Mouse (Mus musculus) urinary bladder, postnatal 14 days (tissue): ENCODE data around the gene Asna1.

ENCODE experiments used
- DNase-seq: peaks from one replicate; pipeline ENCODE4 v3.0.0; 2021; ENCODE audit warnings: low spot score

Asna1 gene

DNA sequence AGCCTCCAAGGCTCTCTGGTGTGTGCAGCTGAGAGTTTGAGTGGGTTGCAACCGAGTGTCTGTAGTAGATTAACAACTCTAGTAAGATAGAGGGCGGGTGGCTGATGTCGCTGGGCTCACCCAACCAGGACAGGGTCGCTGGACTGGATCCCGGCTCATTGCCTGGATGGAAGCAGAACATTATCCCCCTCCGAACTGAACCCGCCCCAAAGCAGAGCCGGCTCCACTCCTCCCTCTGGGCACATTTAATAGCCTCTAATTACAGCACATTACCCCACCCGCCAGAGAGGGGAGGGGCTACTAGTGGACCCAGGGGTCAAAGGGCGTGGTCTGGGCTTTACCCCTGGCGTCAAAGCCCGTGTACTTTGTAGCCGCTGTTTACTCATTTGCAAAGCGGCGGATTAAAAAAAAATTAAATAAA lies 35.8 kb downstream of the Asna1 start:
- peak; percentile 75 for DNase-seq

DNA sequence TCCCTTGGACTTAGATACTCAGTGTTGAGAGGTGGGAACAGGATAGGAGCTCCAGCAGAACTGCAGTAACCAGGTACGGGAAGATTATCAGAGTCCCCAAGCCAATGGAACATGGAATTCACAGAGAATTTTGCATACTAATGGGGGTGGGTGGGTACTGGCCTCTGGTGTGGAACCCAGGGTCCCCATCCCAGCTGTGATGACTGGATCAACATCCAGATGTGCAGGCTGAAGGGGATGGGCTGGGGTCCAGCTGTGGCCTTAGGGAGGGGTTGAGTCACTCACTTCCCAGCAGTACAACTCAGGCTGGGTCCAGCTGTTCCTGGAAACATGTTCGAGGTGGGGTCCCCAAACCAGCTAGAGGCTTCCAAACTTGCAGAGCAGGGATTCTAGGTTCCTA lies 37.2 kb downstream of the Asna1 start:
- no peak for DNase-seq

DNA sequence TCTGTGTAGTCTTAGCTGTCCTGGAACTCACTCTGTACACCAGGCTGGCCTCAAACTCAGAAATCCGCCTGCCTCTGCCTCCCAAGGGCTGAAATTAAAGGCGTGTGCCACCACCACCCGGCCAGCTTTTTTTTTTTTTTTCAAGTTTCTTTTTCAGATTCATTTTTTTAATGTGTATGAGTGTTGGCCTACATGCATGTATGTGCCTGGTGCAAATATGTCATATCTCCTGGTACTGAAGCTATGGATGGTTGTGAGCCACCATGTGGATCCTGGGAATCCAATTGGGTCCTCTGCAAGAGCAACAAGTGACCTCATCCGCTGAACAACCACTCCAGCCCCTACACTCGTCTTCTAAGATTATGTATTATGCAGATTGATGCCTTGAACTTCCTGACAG lies 37.7 kb downstream of the Asna1 start:
- DNase-seq: no peak

DNA sequence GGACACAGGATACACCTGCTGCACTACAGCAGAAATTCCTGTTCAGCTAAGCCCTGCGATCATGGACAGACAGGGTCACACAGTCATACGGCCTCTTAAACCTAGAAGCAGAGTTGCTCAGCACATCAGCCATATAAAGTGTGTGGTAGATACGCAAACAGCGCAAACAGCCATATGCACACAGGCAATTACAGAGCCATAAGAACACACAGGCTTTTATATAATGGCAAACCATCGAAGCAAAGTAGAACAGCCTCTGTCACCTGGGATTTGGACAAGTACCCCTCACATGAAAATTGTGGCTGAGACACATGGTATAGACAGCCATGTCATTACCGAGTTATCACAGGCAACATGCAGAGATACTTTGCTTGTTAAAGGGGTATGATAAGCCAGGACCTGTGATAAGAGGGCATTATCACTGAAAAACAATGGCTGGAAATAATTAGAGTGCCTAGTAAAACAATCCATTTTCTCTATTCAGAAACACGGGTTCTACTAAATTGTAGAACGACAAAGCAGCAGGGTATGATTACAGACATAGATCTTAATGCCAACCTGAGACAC lies 38.6 kb downstream of the Asna1 start:
- DNase-seq: no peak

DNA sequence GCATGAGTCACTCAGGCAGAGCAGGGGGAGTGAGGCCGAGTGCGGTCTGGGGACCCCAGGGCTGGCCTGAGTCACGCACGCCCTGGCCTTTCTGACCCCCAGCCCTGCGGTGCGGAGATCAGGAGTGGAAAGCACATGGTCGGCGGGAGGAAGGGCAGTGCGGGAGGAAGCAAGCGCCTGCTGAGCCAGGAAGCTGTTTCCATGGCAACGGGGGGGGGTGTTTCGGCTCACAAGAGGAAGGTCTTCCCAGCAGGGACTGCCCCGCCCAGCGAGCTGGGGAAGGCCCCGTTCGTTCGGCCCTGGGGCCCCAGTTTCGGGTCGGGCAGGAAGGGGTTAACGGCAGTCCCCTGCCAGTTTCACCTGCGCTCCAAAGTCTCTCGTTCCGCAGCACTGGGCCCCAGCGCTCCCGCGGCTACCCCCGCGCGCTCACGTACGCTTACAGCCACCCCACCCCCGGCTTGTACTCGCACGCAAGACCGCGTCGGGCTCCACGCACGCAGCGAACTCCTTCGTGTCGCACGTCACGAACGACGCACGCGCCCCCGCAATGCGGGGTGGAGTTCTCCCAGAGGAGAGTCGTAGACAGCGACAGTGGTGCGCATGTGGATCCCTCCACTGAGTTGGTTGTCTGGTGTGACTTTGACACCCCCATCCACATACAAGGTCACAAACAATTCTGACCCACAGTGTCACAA lies 39.2 kb downstream of the Asna1 start:
- peak; percentile 92 for DNase-seq

DNA sequence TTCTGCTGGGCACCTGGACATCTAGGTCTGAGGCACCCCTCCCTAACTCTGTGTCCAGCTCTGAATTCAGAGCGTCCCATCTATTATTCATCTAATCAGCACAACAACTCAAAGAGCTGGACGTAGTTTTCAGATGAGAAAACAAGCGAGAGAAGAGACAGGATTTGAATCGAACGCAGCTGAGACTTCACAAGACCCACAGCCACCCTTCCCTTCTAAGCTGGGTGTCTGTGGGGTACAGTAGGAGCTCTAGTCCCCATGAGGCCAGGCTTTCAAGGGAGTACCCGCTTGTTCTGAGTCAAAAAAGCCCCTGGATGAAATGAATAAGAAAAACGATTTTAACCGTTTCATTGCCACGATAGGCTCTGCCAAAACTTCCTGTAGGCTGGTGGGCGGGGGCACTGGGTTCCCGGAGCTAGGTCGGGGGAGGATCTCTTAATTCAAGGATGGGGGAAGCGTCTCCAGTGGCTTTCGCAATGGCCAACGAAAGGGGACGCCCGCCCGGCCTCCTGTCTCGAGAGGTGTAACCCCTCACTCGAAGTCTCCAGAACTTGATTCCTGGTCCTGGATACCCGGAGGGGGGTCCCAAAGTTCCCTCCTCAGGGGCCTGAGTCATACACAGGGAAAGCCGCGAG lies 39.9 kb downstream of the Asna1 start:
- no peak for DNase-seq

DNA sequence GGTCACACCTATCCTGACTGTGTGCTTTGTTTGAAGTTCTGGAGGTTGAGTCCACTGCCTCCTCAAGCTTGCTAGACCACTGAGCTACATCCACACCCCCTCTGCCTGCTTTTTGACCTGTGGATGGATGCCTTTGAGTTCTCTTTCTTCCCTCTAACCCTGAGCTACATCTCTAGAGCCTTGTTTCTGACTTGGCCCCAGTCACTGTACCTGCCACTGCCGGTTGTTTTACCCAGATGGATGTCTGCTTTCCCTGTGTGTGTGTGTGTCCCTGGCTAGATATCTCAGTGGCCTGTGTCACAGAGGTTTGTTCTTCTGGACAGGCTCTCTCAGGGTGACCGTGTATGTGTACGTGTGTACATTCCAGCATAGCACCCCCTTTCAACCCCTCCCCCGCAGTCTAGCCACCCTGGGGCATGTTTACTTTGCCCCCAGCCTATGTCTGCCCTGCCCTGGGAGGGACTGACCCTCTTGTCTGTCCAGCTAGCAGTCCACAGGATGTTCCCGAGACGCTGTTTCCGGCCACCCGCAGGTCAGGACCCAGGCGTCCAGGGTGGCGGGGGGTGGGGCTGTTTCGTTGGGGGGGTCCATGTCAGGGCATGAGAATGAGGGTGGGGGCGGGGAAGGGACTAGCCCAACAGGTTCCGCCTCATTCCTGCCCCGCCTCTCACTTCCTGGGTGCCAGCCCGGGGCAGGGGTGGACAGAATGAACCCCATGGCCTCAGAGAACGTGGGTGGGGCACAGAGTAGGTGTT lies 40.6 kb downstream of the Asna1 start:
- peak; percentile 78 for DNase-seq

DNA sequence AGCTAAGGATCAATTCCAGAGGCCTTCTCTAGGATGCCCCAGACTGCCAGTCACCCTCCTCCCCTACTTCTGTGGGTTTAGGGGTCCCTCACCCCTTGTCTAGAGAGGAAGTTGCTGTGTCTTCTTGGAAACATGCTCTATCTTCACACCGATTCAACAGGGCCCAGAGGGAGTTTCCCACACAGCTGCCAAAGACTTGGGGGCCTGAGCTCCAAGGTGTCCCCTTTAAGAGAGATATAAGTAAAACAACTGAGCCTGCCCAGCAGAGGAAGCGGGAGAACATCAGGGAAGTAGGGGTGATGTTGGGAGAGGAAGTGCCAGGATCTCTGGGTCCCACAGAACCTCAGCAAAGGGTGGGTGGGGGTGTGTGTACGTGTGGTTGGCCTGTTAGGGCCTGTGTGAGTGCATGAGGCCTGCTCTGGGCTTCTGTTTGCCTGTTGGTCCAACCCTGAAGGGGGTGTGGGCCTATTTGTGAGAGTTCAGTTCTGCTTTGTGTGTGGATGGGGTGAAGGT lies 42.5 kb downstream of the Asna1 start:
- peak; percentile 58 for DNase-seq

DNA sequence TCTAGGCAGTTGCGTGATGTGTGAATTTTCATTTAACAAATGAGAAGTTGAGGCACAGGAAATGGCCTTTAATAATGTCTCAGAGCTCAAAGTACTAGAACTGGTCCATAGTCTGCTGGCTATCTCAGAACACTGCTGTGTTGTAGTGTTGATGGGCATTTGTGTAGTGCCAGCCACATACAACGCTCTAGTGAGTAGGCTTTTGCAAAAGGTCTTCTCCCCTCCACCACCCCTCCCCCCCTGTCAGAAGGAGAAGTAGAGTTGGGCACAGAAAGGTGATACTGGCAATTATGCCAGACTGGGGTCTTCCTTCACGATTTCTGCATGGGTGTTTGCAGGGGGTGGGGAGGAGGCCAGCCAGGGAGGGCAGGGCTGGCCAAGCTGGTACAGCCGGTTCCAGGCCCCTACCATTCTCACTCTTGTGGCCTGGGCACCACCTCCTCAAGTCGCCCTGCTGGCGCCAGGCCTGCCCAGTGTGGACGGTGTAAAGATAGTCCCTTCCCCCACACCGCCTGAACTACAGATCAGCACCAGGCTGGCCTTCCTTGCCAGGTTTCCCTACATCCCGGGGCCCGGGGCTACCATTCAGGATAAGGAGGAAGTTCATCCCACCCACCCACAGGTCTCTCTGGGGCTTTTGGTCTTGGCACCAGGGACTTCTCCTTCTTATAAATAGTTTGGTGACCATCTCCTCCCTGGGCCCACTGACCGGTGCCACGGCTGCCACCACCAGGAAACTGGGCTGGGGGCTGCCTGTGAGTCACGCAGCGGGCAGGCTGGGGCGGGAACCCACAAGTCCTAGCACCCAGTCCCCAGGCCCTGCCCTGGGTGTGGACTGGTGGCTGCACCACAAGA lies 43.2 kb downstream of the Asna1 start:
- peak; percentile 81 for DNase-seq

DNA sequence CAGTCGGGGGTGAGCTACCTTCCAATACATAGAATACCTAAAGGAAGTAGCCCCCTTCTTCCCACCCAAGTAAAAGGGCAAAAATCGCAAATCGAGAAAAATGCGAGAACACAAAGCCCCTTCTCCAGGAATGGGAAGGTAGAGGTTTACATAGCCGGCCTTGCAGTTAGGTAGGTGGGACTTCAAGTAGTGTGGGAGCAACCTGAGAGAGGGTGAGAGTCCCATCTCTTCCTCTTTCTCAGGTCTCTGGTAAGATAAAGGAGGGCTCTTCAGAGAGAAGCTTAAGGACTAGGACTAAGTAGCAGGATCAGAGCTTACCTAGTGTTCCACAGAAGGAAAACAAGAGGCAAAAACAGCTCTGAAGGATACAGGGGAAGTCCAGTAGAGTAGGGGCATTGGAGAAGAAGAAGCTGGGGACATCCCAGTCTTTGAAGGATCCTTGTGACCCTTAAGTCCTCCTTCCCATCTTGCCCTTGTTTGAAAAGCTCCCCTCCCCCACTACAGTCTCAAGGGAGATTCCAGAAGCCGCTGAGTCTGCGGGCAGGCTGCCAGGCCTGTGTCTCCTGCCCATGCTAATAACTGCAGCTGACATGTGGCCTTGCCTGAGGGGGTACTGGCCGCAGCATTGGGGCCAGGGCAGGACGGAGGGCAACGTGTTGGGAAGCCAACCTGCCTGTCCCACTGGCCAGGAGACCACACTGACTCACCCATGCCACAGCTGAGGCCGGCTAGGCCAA lies 44.3 kb downstream of the Asna1 start:
- DNase-seq: peak; percentile 89

DNA sequence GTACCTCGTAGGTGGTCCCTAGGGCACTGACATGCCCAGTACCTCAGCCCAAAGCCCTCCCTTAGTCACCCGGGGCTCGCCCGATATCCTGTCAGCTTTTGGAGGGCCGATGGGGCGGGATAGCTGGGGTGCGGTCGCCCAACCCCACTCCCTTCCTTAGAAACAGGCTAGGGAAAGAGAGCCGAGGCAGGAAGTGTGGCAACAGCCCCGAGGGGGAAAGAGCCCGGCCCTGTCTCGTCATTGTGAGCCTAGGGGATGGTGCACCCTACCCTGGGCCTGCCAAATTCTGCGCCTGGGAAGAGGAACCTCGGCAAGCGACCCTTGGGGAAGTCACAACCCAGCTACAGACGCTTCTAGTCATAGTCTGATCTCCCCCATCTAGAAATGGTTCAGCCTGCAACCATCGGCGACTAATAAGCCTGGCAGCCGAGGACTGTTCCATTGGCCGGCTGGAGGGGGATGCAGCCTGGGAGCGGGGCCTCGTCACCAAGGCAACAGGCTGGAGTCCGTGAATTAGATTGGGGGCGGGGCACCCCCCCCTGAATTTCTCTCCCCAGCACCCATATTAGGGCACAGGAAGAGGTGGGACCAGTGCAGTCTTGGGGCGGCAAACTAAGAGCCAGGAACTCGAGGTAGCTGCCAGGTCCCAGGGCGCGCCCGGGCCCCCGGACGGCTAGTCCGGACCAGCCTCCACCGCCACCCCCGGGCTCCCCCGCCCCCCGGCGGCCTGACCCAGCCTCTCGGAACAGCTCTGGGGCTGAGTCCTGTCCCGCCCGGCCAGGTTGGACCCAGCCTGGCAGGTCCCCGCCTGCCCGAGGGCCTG lies 45.3 kb downstream of the Asna1 start:
- peak; percentile 94 for DNase-seq

DNA sequence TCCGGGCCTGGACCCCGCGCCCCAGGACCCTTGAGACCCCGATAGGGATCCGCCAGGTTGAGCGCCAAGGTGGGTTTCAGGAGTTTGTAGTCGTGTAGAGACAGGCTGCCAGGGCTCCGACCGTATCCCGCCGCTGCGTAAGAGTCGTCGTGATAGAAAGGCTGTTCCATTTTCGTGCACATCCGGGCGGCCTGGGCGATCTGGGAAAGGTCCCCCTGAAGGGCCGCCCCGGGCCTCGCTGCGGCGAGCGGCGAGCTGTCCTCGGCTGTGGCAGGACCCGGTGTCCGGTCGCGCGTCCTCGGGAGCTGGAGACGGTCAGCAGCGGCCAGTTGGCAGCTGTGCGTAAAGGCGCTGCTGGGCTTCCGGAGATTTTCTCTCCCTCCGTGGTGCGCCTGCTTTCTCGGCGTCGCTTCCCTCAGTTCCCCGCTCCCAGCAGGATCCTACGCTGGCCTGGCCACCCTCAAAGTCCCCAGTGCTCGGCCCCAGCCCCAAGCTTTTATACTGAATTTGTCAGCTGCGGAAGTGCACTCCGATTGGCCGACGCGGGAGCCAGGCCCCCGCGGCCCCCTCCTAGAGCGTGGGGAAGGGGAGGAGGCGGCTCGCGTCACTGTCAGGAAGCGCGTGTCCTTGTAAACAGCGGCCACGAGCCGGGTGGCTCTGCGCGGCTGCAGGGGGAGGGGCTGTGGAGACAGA lies 46.7 kb downstream of the Asna1 start, which contains the start of gene Junb:
Junb (minus strand) TSS at position 471 of the 693 bp plus-strand sequence.
- peak; percentile 95 for DNase-seq

DNA sequence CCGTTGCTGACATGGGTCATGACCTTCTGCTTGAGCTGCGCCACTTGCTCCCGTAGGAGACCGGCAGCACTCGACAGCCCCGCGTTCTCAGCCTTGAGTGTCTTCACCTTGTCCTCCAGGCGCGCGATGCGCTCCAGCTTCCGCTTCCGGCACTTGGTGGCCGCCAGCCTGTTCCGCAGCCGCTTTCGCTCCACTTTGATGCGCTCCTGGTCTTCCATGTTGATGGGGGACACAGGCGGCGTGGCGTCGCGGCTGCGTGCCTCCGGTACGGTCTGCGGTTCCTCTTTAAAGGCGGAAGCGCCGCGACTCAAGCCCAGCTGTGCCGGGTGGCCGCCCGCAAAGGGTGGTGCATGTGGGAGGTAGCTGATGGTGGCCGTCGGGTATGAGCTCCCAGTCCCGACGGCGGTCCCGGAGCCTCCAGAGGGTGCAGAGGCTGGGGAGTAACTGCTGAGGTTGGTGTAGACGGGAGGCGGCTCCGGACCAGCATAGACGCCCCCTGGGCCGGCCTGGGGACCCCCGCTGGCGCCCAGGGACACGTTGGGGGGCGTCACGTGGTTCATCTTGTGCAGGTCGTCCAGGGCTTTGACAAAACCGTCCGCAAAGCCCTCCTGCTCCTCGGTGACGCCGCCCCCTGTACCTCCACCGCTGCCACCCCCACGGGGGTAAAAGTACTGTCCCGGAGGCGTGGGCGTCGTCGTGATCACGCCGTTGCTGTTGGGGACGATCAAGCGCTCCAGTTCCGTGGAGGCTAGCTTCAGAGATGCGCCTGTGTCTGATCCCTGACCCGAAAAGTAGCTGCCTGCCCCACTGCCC lies 47.4 kb downstream of the Asna1 start:
- peak; percentile 67 for DNase-seq

DNA sequence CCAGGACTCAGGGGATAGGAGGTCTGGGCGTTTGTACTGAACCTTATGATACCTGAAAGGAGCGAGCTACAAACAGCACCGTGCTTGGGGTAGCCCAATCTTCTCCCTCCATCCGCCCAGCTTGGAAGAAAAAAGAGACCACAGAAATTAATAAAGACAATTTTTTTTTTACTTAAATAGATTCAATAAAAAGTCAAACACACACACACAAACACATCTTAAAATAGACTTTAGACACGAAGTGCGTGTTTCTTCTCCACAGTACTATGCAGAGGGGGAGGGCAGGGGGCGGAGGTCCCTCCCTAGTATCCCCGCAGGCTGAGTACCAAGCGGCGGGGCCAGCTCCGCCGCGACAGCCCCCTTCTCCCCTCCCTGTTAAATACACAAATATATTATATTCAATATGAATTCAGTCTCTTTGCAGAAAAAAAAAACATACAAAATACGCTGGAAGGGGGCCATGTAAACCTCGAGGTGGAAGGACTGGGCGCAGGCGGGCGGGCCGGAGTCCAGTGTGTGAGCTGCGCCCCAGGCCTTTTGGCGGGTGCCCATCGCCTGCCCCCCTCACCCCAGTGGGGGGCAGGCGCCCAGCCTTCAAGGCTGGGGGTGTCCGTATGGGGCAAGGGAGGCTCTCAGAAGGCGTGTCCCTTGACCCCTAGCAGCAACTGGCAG lies 48.2 kb downstream of the Asna1 start:
- no peak for DNase-seq

DNA sequence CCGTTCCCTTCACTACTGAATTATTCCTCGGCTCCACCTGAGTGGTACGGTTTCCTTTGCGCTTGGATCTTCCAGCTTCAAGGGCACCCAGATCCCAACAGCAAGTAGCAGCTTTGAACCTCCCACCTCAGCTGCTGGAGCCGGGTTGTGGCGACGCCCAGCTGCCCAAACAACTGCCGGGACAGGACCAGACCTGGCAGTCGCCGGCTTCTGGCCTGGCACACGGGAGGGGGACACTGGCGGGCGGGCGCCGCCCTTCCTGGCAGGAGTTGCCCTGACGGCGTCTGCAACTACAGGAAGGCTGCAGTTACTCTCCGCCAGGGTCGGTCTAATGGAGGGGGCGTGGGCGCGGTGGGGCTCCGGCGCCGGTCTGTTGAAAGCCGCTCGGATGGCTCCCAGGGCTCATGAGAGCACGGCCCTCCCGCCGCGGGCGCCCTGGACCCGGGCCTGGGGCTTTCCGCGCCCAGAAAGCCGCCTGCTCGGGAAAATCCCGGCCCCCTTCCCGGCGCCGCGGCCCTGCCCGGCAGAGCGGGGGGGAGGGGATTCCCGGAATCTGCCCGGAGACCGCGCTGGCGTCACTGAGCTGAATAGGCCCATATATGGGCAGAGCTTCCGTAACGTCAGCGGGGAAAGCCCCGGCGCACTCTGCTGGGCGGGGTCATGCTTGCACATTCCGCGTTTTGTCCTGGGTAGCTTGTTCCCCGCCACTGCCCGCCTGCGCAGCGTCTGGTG lies 48.9 kb downstream of the Asna1 start:
- peak; percentile 97 for DNase-seq

DNA sequence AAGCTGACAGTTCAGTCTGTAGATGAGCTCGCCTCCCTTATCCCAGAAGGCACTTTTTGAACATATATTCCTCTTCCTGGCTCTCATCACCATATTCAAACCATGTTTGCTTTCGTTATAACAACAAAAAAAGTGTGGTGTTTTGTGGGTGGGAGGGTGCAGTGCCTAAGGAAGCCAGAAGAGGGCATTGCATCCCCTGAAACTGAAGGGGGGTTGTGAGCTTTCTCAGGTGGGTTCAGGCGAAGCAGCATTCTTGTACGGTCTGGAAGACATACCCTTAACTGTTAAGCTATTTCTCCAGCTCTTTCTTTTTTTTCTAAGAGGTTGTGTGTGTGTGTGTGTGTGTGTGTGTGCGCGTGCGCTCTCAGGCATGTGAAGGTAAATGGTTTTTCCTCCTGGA lies 49.6 kb downstream of the Asna1 start:
- DNase-seq: peak; percentile 68

DNA sequence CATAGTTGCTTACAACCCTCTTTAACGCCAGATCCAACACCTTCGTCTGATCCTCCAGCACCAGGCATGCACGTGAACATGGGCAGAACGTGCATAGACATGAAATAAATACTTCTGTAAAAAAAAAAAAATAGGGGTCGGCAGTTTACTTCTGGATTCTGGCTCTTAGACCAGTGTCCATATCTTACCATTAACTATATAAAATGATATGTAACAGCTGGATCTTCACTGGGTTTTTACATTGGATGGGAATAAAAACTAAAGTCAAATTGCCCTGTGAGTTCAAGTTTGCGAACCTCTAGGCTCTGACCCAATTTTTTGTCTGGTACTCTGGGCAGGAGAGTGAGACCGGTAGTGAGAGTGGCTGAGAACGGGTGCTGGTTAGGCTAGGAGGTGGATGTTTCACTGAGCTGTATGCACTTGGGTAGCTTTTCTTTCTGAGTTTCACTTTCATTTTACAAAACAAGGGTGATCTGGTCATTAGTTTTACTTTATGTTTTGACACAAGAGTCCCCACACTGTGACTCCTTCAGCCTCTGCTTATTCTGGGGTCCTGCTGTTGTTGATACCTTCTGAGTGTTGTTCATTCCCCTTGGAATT lies 50.4 kb downstream of the Asna1 start:
- DNase-seq: no peak
